ENCODE assay signal across 8 mouse cellular contexts in the genomic region with DNA sequence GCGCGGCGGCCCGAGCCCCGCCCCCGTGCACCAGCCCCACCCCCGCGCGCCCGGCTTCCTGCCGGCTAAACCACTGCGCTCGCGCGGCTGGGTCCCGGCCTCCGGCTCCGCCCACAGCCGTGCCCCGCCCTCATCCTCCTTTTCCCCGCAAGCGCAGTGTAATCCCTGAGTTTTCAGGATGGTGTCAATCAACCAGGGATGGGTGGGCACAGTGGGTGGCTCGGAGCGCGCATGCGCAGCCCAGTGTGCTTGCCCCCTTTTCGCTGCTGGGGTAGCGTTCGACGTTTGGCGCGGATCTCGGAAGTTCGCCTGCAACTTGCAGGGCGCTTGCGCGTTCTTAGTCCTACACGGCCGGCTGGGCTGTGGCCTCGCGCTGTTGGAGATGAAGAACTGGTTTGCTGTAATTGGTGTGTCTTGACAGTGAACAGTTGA. TPM values are rescaled to one million over a fixed set of nuclear protein-coding genes. Genes with fewer than 3 reads are reported as not detected.
DNase-seq lines count a peak whose midpoint lies in the region; ATAC-seq lines count a peak whose summit lies in the region.

A gene (minus strand): TSS at position 38 of the 432 bp plus-strand sequence.

- H3K4me3 ChIP-seq in heart, embryonic 14.5 days (ENCODE audit: control insufficient read depth in 1 of 2, insufficient read depth in 1 of 2, low read depth in 1 of 2, low read length in 2 of 2) = peak within 1 kb of the TSS; percentile 86 to 93
- H3K4me3 ChIP-seq in liver, embryonic 13.5 days (replicated peaks) = peak within 1 kb of the TSS; percentile 98
- H3K4me3 ChIP-seq in stomach, embryonic 16.5 days (replicated peaks; ENCODE audit: low read length) = peak within 1 kb of the TSS; percentile 93

- H3K4me2 ChIP-seq in heart, embryonic 14.5 days (ENCODE audit: low read length) = peak within 1 kb of the TSS; percentile 99
- peak within 1 kb of the TSS; percentile 96 for H3K4me2 ChIP-seq in liver, embryonic 13.5 days
- peak within 1 kb of the TSS; percentile 97 for H3K4me2 ChIP-seq in stomach, embryonic 16.5 days (ENCODE audit: low read depth, low read length)

- peak; percentile 86 for ATAC-seq in CD4-positive, CD25-positive, alpha-beta regulatory T cell, adult 4 months
- ATAC-seq in heart, embryonic 14.5 days (ENCODE audit: insufficient number of reproducible peaks, insufficient read depth, low FRiP score, low read depth) = peak; percentile 98
- ATAC-seq in liver, embryonic 13.5 days (ENCODE audit: low read depth) = peak; percentile 94
- ATAC-seq in stomach, embryonic 16.5 days (ENCODE audit: insufficient read depth, low FRiP score) = peak; percentile 98

- peak within 1 kb of the TSS; percentile 83 to 89 for H3K27ac ChIP-seq in heart, embryonic 14.5 days (replicated peaks in 1 of 2; ENCODE audit: control insufficient read depth in 1 of 2, insufficient read depth in 1 of 2, low read depth in 2 of 2, low read length in 2 of 2)
- peak within 1 kb of the TSS; percentile 85 for H3K27ac ChIP-seq in liver, embryonic 13.5 days
- peak within 1 kb of the TSS; percentile 82 for H3K27ac ChIP-seq in stomach, embryonic 16.5 days (ENCODE audit: low read length)

- peak; percentile 92 for DNase-seq in c-Kit-negative CD71-positive TER-119-positive erythroid progenitor cells, embryonic 14.5 days (ENCODE audit: low read depth, low spot score)
- DNase-seq in fibroblast of lung, adult 2 months (ENCODE audit: low read depth) = peak; percentile 98
- peak; percentile 99 for DNase-seq in kidney, postnatal 14 days
- peak; percentile 99 for DNase-seq in liver, embryonic 13.5 days
- DNase-seq in neural tube, embryonic 10.5 days (ENCODE audit: extremely low spot score, low spot score) = peak; percentile 96

- H3K4me1 ChIP-seq in heart, embryonic 14.5 days (ENCODE audit: control insufficient read depth in 2 of 2, insufficient read depth in 2 of 2, low read length in 2 of 2) = peaks cover 0 to 6% of the 10 kb centered on the region in 2 experiments; a peak in 2 of 4 replicates
- H3K4me1 ChIP-seq in liver, embryonic 13.5 days (replicated peaks) = peaks cover 39% of the 10 kb centered on the region
- peaks cover 9% of the 10 kb centered on the region for H3K4me1 ChIP-seq in stomach, embryonic 16.5 days (ENCODE audit: control insufficient read depth, insufficient read depth, low read length)

- H3K9me3 ChIP-seq in heart, embryonic 14.5 days (ENCODE audit: control insufficient read depth, low read length) = no peaks in the 10 kb centered on the region
- H3K9me3 ChIP-seq in liver, embryonic 13.5 days (replicated peaks) = no peaks in the 10 kb centered on the region
- H3K9me3 ChIP-seq in stomach, embryonic 16.5 days (replicated peaks; ENCODE audit: control insufficient read depth, low read length) = no peaks in the 10 kb centered on the region

- H3K27me3 ChIP-seq in heart, embryonic 14.5 days (ENCODE audit: control insufficient read depth, insufficient read depth, low read length) = no peaks in the 10 kb centered on the region
- H3K27me3 ChIP-seq in liver, embryonic 13.5 days = no peaks in the 10 kb centered on the region
- H3K27me3 ChIP-seq in stomach, embryonic 16.5 days (ENCODE audit: control insufficient read depth, insufficient read depth, low read length) = no peaks in the 10 kb centered on the region

- H3K36me3 ChIP-seq in heart, embryonic 14.5 days (ENCODE audit: control insufficient read depth, insufficient read depth, low read length) = no peaks in the 10 kb centered on the region
- peaks cover 7% of the 10 kb centered on the region; the same call in 1 of the 2 replicates for H3K36me3 ChIP-seq in liver, embryonic 13.5 days
- no peaks in the 10 kb centered on the region for H3K36me3 ChIP-seq in stomach, embryonic 16.5 days (ENCODE audit: control insufficient read depth, insufficient read depth, low read length)

- H3K9ac ChIP-seq in heart, embryonic 14.5 days (ENCODE audit: low read length) = peak within 1 kb of the TSS; percentile 77
- peak within 1 kb of the TSS; percentile 94 for H3K9ac ChIP-seq in liver, embryonic 13.5 days
- H3K9ac ChIP-seq in stomach, embryonic 16.5 days (ENCODE audit: low read length) = peak within 1 kb of the TSS; percentile 86

- WGBS in heart, embryonic 14.5 days = under 1% methylated on average over 41 of the region's 41 CpGs
- under 1% methylated on average over 41 of the region's 41 CpGs for WGBS in liver, embryonic 13.5 days (ENCODE audit: insufficient replicate concordance)
- WGBS in stomach, embryonic 16.5 days = under 1% methylated on average over 41 of the region's 41 CpGs

RNA-seq across cellular contexts. Expression of the gene that starts here (rescaled TPM):
- polyA plus RNA-seq in CD4-positive, CD25-positive, alpha-beta regulatory T cell, adult 4 months (2017; shearing (Covaris generic)) = 10 to 100 TPM; 11.3 to 14.0 TPM
- polyA plus RNA-seq in heart, embryonic 14.5 days (2014; fragmentation: Nextera tagmentation; extraction: Ambion mirVana) = 10.5 and 11.3 TPM in 2 replicates
- polyA plus RNA-seq in liver, embryonic 13.5 days (2015; fragmentation: Nextera tagmentation; extraction: Ambion mirVana) = 9.4 and 12.4 TPM in 2 replicates
- polyA plus RNA-seq in stomach, embryonic 16.5 days (2015; fragmentation: Nextera tagmentation; extraction: Ambion mirVana) = 20.2 and 21.3 TPM in 2 replicates

Comparison
In these comparisons a context has a peak if more than half of its experiments do, and no peak if none do; other contexts are left out.
1. Peak in every context shown above with its lines: DNase-seq, ATAC-seq, H3K4me3 ChIP-seq and H3K27ac ChIP-seq.